Comparison of ENCODE assay signal across 17 mouse cellular contexts in the genomic region with DNA sequence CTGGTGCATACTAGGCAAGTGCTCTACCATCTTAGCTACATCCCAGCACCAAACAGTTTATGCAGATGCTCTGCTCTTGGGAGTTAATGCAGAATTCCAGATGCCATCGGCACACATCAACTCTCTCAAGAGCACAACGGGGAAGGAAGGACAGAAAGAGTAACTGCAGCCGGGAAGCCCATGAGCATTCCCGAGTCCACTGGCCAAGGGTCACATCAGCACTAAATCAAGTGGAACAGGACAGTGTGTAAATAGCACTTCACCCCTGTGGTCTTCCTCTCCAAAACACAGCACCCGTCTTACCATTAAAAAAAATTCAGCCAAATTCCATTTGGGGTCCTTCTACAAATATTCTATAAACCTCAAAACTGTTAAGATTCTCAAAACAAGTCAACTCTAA.
"Had no signal": no experiment of that assay in that cellular context is flagged by ENCODE, and none has a peak within 500 bp of the region (broad histone marks: within the 10 kb centered on the region; RNA-seq: fewer than 3 reads in every experiment).

No protein-coding gene starts in this region.

- H3K27me3 ChIP-seq: limb, embryonic 12.5 days; liver, embryonic 13.5 days; neural tube, embryonic 12.5 days had no signal

- ATAC-seq: hindbrain, embryonic 16.5 days; inflammation-experienced regulatory T-cells, adult 6 months; intestine, postnatal 0 days; lung, postnatal 0 days had no signal

- H3K4me1 ChIP-seq: midbrain, embryonic 10.5 days; neural tube, embryonic 12.5 days had no signal

- H3K27ac ChIP-seq: layer of hippocampus, adult 2 months; limb, embryonic 12.5 days; liver, embryonic 13.5 days; midbrain, embryonic 10.5 days; neural tube, embryonic 12.5 days had no signal

- H3K9ac ChIP-seq: limb, embryonic 12.5 days; liver, embryonic 13.5 days; neural tube, embryonic 12.5 days had no signal

- H3K4me3 ChIP-seq: layer of hippocampus, adult 2 months; limb, embryonic 12.5 days; liver, embryonic 13.5 days; midbrain, embryonic 10.5 days; myocyte; neural tube, embryonic 12.5 days had no signal

- H3K4me2 ChIP-seq: limb, embryonic 12.5 days; liver, embryonic 13.5 days; neural tube, embryonic 12.5 days had no signal

- H3K36me3 ChIP-seq: limb, embryonic 12.5 days; liver, embryonic 13.5 days; midbrain, embryonic 10.5 days; neural tube, embryonic 12.5 days had no signal

- H3K9me3 ChIP-seq: limb, embryonic 12.5 days; liver, embryonic 13.5 days; midbrain, embryonic 10.5 days; neural tube, embryonic 12.5 days had no signal

- DNase-seq: liver, embryonic 13.5 days; lung, adult 2 months; lung, postnatal 36 days; midbrain, embryonic 14.5 days; retina, postnatal 1 day; right cerebral cortex, postnatal 4 days; spleen, adult 18-20 months; thymus, postnatal 36 days had no signal
